Mouse (Mus musculus): ENCODE results near the gene Pip4k2b.

GRCm38 (mm10) chr11:97723709-97724108, 20.8 kb downstream of the Pip4k2b start:
- no peak for TF ChIP-seq CTCF (IDR thresholded peaks at IDR 0.05; ENCODE audit: insufficient read depth, low read depth, low read length)
- TF ChIP-seq POLR2A (IDR thresholded peaks at IDR 0.05; ENCODE audit: insufficient read depth, low read depth, low read length), result no peak

Data from olfactory bulb, adult 2 months (tissue).